Mouse (Mus musculus): ENCODE data around the gene Serpinb6c.

- no peak for TF ChIP-seq CTCF (IDR thresholded peaks at IDR 0.05; ENCODE audit: extremely low read depth, insufficient read depth, low read length)
- no peak for TF ChIP-seq POLR2A (IDR thresholded peaks at IDR 0.05; ENCODE audit: extremely low read depth, insufficient read depth, low read length)
These were observed 46.0 kb upstream of the Serpinb6c start for GRCm38 (mm10) chr13:33951308-33952074.
